13 mouse cellular contexts compared by ENCODE assay signal in the genomic region with DNA sequence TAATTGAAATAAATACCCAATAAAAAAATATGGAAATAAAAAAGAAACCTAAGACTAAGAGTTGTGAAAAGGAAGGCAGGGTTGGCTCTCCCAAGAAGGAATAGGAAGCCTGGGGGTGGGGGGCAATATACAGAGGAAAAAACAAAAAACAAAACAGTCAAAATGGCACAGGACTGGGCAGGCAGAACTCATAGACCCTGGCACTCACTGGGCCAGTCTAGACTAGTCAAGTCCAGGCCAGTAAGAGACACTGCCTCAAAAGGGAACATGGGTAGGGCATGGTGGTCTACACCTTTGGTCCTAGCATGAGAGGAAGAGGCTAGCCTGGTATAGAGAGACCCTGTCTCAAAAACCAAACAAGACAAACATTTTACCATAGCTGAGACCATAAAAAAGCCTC. TPM values are rescaled to one million over a fixed set of nuclear protein-coding genes. Genes with fewer than 3 reads are reported as not detected.
DNase-seq lines count a peak whose midpoint lies in the region; ATAC-seq and TF ChIP-seq lines count a peak whose summit lies in the region.
"Had no signal": no experiment of that assay in that cellular context is flagged by ENCODE, and none has a peak within 500 bp of the region (broad histone marks: within the 10 kb centered on the region; RNA-seq: fewer than 3 reads in every experiment).

No protein-coding gene starts in this region.

- no peak overlapping the region for H3K4me3 ChIP-seq in hindbrain, embryonic 11.5 days (ENCODE audit: low read depth, low read length)
- no peak overlapping the region for H3K4me3 ChIP-seq in hindbrain, embryonic 10.5 days
- H3K4me3 ChIP-seq in lung, embryonic 16.5 days (ENCODE audit: low read length), result no peak overlapping the region
- H3K4me3 ChIP-seq in lung, postnatal 0 days (ENCODE audit: low read depth, low read length), result no peak overlapping the region
- H3K4me3 ChIP-seq in midbrain, embryonic 10.5 days, result no peak overlapping the region
- H3K4me3 ChIP-seq: lung, embryonic 15.5 days had no signal

- no peak for DNase-seq in hindbrain, embryonic 11.5 days (ENCODE audit: low spot score)
- DNase-seq in hindbrain, embryonic 10.5 days (ENCODE audit: low spot score), result no peak
- DNase-seq in lung, postnatal 0 days (ENCODE audit: low spot score), result no peak
- no peak for DNase-seq in midbrain, embryonic 10.5 days (ENCODE audit: low spot score)
- no peak for DNase-seq in adrenal gland, adult 2 months
- no peak for DNase-seq in adrenal gland, adult 8-10 months

- 0 out of 2 replicates have a peak, but pooled peaks have one; percentile 47 for ATAC-seq in hindbrain, embryonic 11.5 days (ENCODE audit: low FRiP score)
- ATAC-seq in lung, embryonic 16.5 days (ENCODE audit: low read depth), result 0 out of 2 replicates have a peak, but pooled peaks have one; percentile 26
- no peak for ATAC-seq in lung, postnatal 0 days

- no peak overlapping the region for H3K27ac ChIP-seq in hindbrain, embryonic 11.5 days (ENCODE audit: low read depth, low read length)
- no peak overlapping the region for H3K27ac ChIP-seq in hindbrain, embryonic 10.5 days
- no peak overlapping the region for H3K27ac ChIP-seq in lung, embryonic 16.5 days (ENCODE audit: low read length)
- no peak overlapping the region for H3K27ac ChIP-seq in lung, postnatal 0 days (ENCODE audit: low read length)
- 0 out of 2 replicates have a peak overlapping the region, but pooled peaks have one; percentile 4 for H3K27ac ChIP-seq in midbrain, embryonic 10.5 days (replicated peaks)
- H3K27ac ChIP-seq: lung, embryonic 15.5 days had no signal

- no peak for TF ChIP-seq EP300 in lung, postnatal 0 days (IDR thresholded peaks at IDR 0.05)

- no peak overlapping the region for H3K9ac ChIP-seq in hindbrain, embryonic 11.5 days (ENCODE audit: low read depth, low read length)
- no peak overlapping the region for H3K9ac ChIP-seq in lung, embryonic 16.5 days (ENCODE audit: low read length)
- no peak overlapping the region for H3K9ac ChIP-seq in lung, postnatal 0 days (replicated peaks; ENCODE audit: low read depth)
- H3K9ac ChIP-seq: lung, embryonic 15.5 days had no signal

- H3K27me3 ChIP-seq in hindbrain, embryonic 11.5 days (ENCODE audit: control insufficient read depth, insufficient read depth, low read length), result no peaks in the 10 kb centered on the region
- H3K27me3 ChIP-seq in hindbrain, embryonic 10.5 days (ENCODE audit: insufficient read depth, poor library complexity, severe bottlenecking), result no peaks in the 10 kb centered on the region
- H3K27me3 ChIP-seq in lung, embryonic 16.5 days (ENCODE audit: control insufficient read depth, insufficient read depth, low read depth, low read length), result no peaks in the 10 kb centered on the region
- no peaks in the 10 kb centered on the region for H3K27me3 ChIP-seq in lung, postnatal 0 days (replicated peaks; ENCODE audit: insufficient read depth, low read length)
- no peaks in the 10 kb centered on the region for H3K27me3 ChIP-seq in midbrain, embryonic 10.5 days (ENCODE audit: low read depth, poor library complexity, severe bottlenecking)
- H3K27me3 ChIP-seq: lung, embryonic 15.5 days had no signal

- H3K36me3 ChIP-seq in hindbrain, embryonic 11.5 days (ENCODE audit: control insufficient read depth, insufficient read depth, low read length), result no peaks in the 10 kb centered on the region
- no peaks in the 10 kb centered on the region for H3K36me3 ChIP-seq in hindbrain, embryonic 10.5 days
- H3K36me3 ChIP-seq in lung, embryonic 16.5 days (ENCODE audit: control insufficient read depth, insufficient read depth, low read length), result no peaks in the 10 kb centered on the region
- no peaks in the 10 kb centered on the region for H3K36me3 ChIP-seq in lung, postnatal 0 days (ENCODE audit: insufficient read depth, low read length)
- no peaks in the 10 kb centered on the region for H3K36me3 ChIP-seq in midbrain, embryonic 10.5 days
- H3K36me3 ChIP-seq: G1E; lung, embryonic 15.5 days had no signal

- H3K9me3 ChIP-seq in hindbrain, embryonic 11.5 days (ENCODE audit: control insufficient read depth, low read length), result no peaks in the 10 kb centered on the region
- no peaks in the 10 kb centered on the region for H3K9me3 ChIP-seq in hindbrain, embryonic 10.5 days
- no peaks in the 10 kb centered on the region for H3K9me3 ChIP-seq in lung, embryonic 16.5 days (ENCODE audit: control insufficient read depth, low read length)
- H3K9me3 ChIP-seq in lung, postnatal 0 days (ENCODE audit: low read length), result no peaks in the 10 kb centered on the region
- no peaks in the 10 kb centered on the region for H3K9me3 ChIP-seq in midbrain, embryonic 10.5 days (replicated peaks)
- H3K9me3 ChIP-seq: G1E; lung, embryonic 15.5 days had no signal

- no peaks in the 10 kb centered on the region for H3K4me1 ChIP-seq in hindbrain, embryonic 11.5 days (replicated peaks; ENCODE audit: control insufficient read depth, insufficient read depth, low read length)
- H3K4me1 ChIP-seq in hindbrain, embryonic 10.5 days (replicated peaks), result peaks cover 5% of the 10 kb centered on the region; the same call in 1 of the 2 replicates
- no peaks in the 10 kb centered on the region for H3K4me1 ChIP-seq in lung, embryonic 16.5 days (replicated peaks; ENCODE audit: control insufficient read depth, insufficient read depth, low read length)
- H3K4me1 ChIP-seq in lung, postnatal 0 days (ENCODE audit: insufficient read depth, low read depth, low read length), result no peaks in the 10 kb centered on the region
- peaks cover under 1% of the 10 kb centered on the region; the same call in 1 of the 2 replicates for H3K4me1 ChIP-seq in midbrain, embryonic 10.5 days
- H3K4me1 ChIP-seq: lung, embryonic 15.5 days had no signal

- H3K4me2 ChIP-seq in hindbrain, embryonic 11.5 days (replicated peaks; ENCODE audit: low read depth, low read length), result no peak overlapping the region
- H3K4me2 ChIP-seq in lung, embryonic 16.5 days (ENCODE audit: low read depth, low read length), result no peak overlapping the region
- no peak overlapping the region for H3K4me2 ChIP-seq in lung, postnatal 0 days (replicated peaks; ENCODE audit: low read depth, low read length)
- H3K4me2 ChIP-seq: heart, embryonic 11.5 days; lung, embryonic 15.5 days had no signal

- TF ChIP-seq CTCF in lung, postnatal 0 days (IDR thresholded peaks at IDR 0.05), result no peak

RNA-seq across cellular contexts. Expression of gene Srsf7, which starts 26.6 kb away (rescaled TPM):
- 773 and 810 TPM in 2 replicates for polyA plus RNA-seq in hindbrain, embryonic 11.5 days (2014; fragmentation: Nextera tagmentation; extraction: Ambion mirVana)
- polyA plus RNA-seq in hindbrain, embryonic 10.5 days (2016; fragmentation: Nextera tagmentation; extraction: Ambion mirVana), result 651 and 806 TPM in 2 replicates
- 552 and 582 TPM in 2 replicates for polyA plus RNA-seq in lung, embryonic 16.5 days (2015; fragmentation: Nextera tagmentation; extraction: Ambion mirVana)
- polyA plus RNA-seq in lung, postnatal 0 days (2015; fragmentation: Nextera tagmentation; extraction: Ambion mirVana), result 162 and 178 TPM in 2 replicates
- polyA plus RNA-seq in midbrain, embryonic 10.5 days (2016; fragmentation: Nextera tagmentation; extraction: Ambion mirVana), result 795 and 858 TPM in 2 replicates
- total RNA-seq in adrenal gland, adult 2 months (2021), result 100 to 1,000 TPM in 1 of 2 experiments, 10 to 100 TPM in 1; 87.8 to 101 TPM
- polyA plus RNA-seq in adrenal gland, adult 2 months (2012; rRNA removed), result 9.7 and 9.8 TPM in 2 replicates
- total RNA-seq in adrenal gland, adult 8-10 months (2022), result 100 to 1,000 TPM in 3 of 4 experiments, 10 to 100 TPM in 1; 96.8 to 150 (median 119) TPM

RNA-seq across cellular contexts. Expression of gene Ttc39d, which starts 26.8 kb away (rescaled TPM):
- polyA plus RNA-seq in hindbrain, embryonic 11.5 days (2014; fragmentation: Nextera tagmentation; extraction: Ambion mirVana), result 0.20 TPM in 1 of 2 replicates, not detected in the other
- polyA plus RNA-seq in hindbrain, embryonic 10.5 days (2016; fragmentation: Nextera tagmentation; extraction: Ambion mirVana), result 0.16 TPM in 2 replicates
- polyA plus RNA-seq in lung, embryonic 16.5 days (2015; fragmentation: Nextera tagmentation; extraction: Ambion mirVana), result 0.24 TPM in 2 replicates
- polyA plus RNA-seq in lung, postnatal 0 days (2015; fragmentation: Nextera tagmentation; extraction: Ambion mirVana), result 0.19 and 0.21 TPM in 2 replicates
- polyA plus RNA-seq in midbrain, embryonic 10.5 days (2016; fragmentation: Nextera tagmentation; extraction: Ambion mirVana), result 0.06 and 0.19 TPM in 2 replicates
- total RNA-seq in adrenal gland, adult 2 months (2021), result under 1 TPM in 1 of 2 experiments, not detected in 1; 0.14 TPM
- not detected in 2 replicates for polyA plus RNA-seq in adrenal gland, adult 2 months (2012; rRNA removed)
- under 1 TPM in 2 of 4 experiments, not detected in 2; 0.09 to 0.11 TPM for total RNA-seq in adrenal gland, adult 8-10 months (2022)
- total RNA-seq: gastrocnemius, postnatal 10 days; megakaryocyte-erythroid progenitor cell, adult 5-6 weeks had no signal
- polyA plus RNA-seq: G1E; thymus, adult 2 months had no signal

RNA-seq across cellular contexts. Expression of gene Gemin6, which starts 43.8 kb away (rescaled TPM):
- 37.9 and 41.5 TPM in 2 replicates for polyA plus RNA-seq in hindbrain, embryonic 11.5 days (2014; fragmentation: Nextera tagmentation; extraction: Ambion mirVana)
- polyA plus RNA-seq in hindbrain, embryonic 10.5 days (2016; fragmentation: Nextera tagmentation; extraction: Ambion mirVana), result 38.2 and 53.9 TPM in 2 replicates
- polyA plus RNA-seq in lung, embryonic 16.5 days (2015; fragmentation: Nextera tagmentation; extraction: Ambion mirVana), result 37.0 and 38.5 TPM in 2 replicates
- polyA plus RNA-seq in lung, postnatal 0 days (2015; fragmentation: Nextera tagmentation; extraction: Ambion mirVana), result 11.1 and 13.2 TPM in 2 replicates
- 50.6 and 66.2 TPM in 2 replicates for polyA plus RNA-seq in midbrain, embryonic 10.5 days (2016; fragmentation: Nextera tagmentation; extraction: Ambion mirVana)
- 1 to 10 TPM; 4.3 to 8.5 TPM for total RNA-seq in adrenal gland, adult 2 months (2021)
- 0.91 and 1.1 TPM in 2 replicates for polyA plus RNA-seq in adrenal gland, adult 2 months (2012; rRNA removed)
- total RNA-seq in adrenal gland, adult 8-10 months (2022), result 10 to 100 TPM in 1 of 4 experiments, 1 to 10 TPM in 3; 6.9 to 10.9 (median 9.2) TPM

RNA-seq across cellular contexts. Expression of gene Galm, which starts 53.2 kb away (rescaled TPM):
- 7.8 and 9.1 TPM in 2 replicates for polyA plus RNA-seq in hindbrain, embryonic 11.5 days (2014; fragmentation: Nextera tagmentation; extraction: Ambion mirVana)
- 8.4 and 10.2 TPM in 2 replicates for polyA plus RNA-seq in hindbrain, embryonic 10.5 days (2016; fragmentation: Nextera tagmentation; extraction: Ambion mirVana)
- 20.4 TPM in 2 replicates for polyA plus RNA-seq in lung, embryonic 16.5 days (2015; fragmentation: Nextera tagmentation; extraction: Ambion mirVana)
- 7.5 and 8.6 TPM in 2 replicates for polyA plus RNA-seq in lung, postnatal 0 days (2015; fragmentation: Nextera tagmentation; extraction: Ambion mirVana)
- 8.1 and 9.9 TPM in 2 replicates for polyA plus RNA-seq in midbrain, embryonic 10.5 days (2016; fragmentation: Nextera tagmentation; extraction: Ambion mirVana)
- total RNA-seq in adrenal gland, adult 2 months (2021), result 10 to 100 TPM; 16.7 to 21.2 TPM
- 5.4 and 5.5 TPM in 2 replicates for polyA plus RNA-seq in adrenal gland, adult 2 months (2012; rRNA removed)
- total RNA-seq in adrenal gland, adult 8-10 months (2022), result 10 to 100 TPM; 12.7 to 18.1 (median 14.4) TPM
- total RNA-seq: G1E had no signal
- polyA plus RNA-seq: G1E had no signal

Comparison
In these comparisons a context has a peak if more than half of its experiments do, and no peak if none do; other contexts are left out.
1. RNA of gene Srsf7, which starts 26.6 kb away (polyA plus RNA-seq): 795 to 858 TPM in midbrain, embryonic 10.5 days, 773 to 810 TPM in hindbrain, embryonic 11.5 days, 651 to 806 TPM in hindbrain, embryonic 10.5 days, 552 to 582 TPM in lung, embryonic 16.5 days and 162 to 178 TPM in lung, postnatal 0 days; 9.7 to 9.8 TPM in adrenal gland, adult 2 months; every median in the first group is over 10 times any median in the second.